In the genomic region with DNA sequence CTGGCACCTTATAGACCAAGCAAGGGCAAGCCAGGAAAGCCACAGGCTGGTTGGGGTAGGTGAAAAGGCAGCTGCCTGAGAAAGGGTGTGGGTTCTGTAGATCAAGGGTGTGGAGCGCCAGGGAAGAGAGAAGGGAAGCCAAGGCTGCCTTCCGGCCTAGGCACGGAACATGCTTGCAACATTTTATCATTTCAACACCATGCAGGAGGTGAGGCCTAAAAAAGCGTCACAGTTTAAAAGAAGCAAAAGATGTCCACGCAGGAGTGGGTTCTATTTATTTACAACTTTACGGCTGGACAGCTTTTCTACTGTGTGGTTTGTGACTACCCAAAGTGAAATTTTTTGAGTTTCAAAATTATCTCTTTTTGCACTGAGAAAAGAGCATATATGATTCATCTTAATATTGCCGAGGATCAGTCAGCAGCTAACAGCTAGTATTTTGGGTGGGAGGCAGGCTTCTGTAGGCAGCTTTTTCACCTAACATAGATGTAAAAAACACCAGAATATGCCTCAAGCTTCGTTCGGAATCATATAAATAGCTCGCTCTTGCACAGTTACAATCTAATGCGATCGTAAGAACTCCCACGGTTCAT, we compare ENCODE assay signal across 10 mouse cellular contexts.
DNase-seq lines count a peak whose midpoint lies in the region; ATAC-seq and TF ChIP-seq lines count a peak whose summit lies in the region.
"Had no signal": no experiment of that assay in that cellular context is flagged by ENCODE, and none has a peak within 500 bp of the region (broad histone marks: within the 10 kb centered on the region; RNA-seq: fewer than 3 reads in every experiment).

No protein-coding gene starts in this region.

- no peak overlapping the region for H3K27ac ChIP-seq in heart, postnatal 0 days (ENCODE audit: low read depth)
- H3K27ac ChIP-seq in heart, embryonic 12.5 days (ENCODE audit: poor library complexity, severe bottlenecking), result no peak overlapping the region
- H3K27ac ChIP-seq in midbrain, embryonic 14.5 days (replicated peaks; ENCODE audit: low read depth, low read length), result no peak overlapping the region
- H3K27ac ChIP-seq: hindbrain, embryonic 12.5 days; neural tube, embryonic 13.5 days had no signal

- peak; percentile 22 for DNase-seq in heart, postnatal 0 days (ENCODE audit: low spot score)
- peak; percentile 86 for DNase-seq in adipocyte (ENCODE audit: low spot score)
- DNase-seq in fat pad, adult 2 months (ENCODE audit: extremely low read depth, low read depth, low spot score), result peak; percentile 90
- no peak for DNase-seq in MN1 (ENCODE audit: low spot score)
- DNase-seq in midbrain, embryonic 14.5 days, result no peak
- no peak for DNase-seq in neural tube, embryonic 10.5 days (ENCODE audit: extremely low spot score, low spot score)

- no peaks in the 10 kb centered on the region for H3K4me1 ChIP-seq in heart, postnatal 0 days (ENCODE audit: control insufficient read depth, insufficient read depth)
- H3K4me1 ChIP-seq in heart, embryonic 12.5 days (replicated peaks), result peaks cover 8% of the 10 kb centered on the region; the same call in 1 of the 2 replicates
- H3K4me1 ChIP-seq in midbrain, embryonic 14.5 days (ENCODE audit: control insufficient read depth, insufficient read depth, low read length), result no peaks in the 10 kb centered on the region
- H3K4me1 ChIP-seq: hindbrain, embryonic 12.5 days; neural tube, embryonic 13.5 days had no signal

- 65% methylated on average over 13 of the region's 13 CpGs for WGBS in heart, postnatal 0 days
- WGBS in heart, embryonic 12.5 days, result 71% methylated on average over 13 of the region's 13 CpGs
- 91% methylated on average over 13 of the region's 13 CpGs for WGBS in midbrain, embryonic 14.5 days

- no peaks in the 10 kb centered on the region for H3K36me3 ChIP-seq in heart, postnatal 0 days (replicated peaks; ENCODE audit: control insufficient read depth, insufficient read depth, low read length)
- no peaks in the 10 kb centered on the region for H3K36me3 ChIP-seq in heart, embryonic 12.5 days
- no peaks in the 10 kb centered on the region for H3K36me3 ChIP-seq in myocyte (ENCODE audit: control insufficient read depth, insufficient read depth)
- no peaks in the 10 kb centered on the region for H3K36me3 ChIP-seq in midbrain, embryonic 14.5 days (ENCODE audit: control insufficient read depth, insufficient read depth, low read length)
- H3K36me3 ChIP-seq: hindbrain, embryonic 12.5 days; neural tube, embryonic 13.5 days had no signal

- H3K9me3 ChIP-seq in heart, postnatal 0 days (replicated peaks; ENCODE audit: control insufficient read depth, low read length), result no peaks in the 10 kb centered on the region
- no peaks in the 10 kb centered on the region for H3K9me3 ChIP-seq in heart, embryonic 12.5 days (replicated peaks)
- no peaks in the 10 kb centered on the region for H3K9me3 ChIP-seq in midbrain, embryonic 14.5 days (ENCODE audit: control insufficient read depth, low read length)
- H3K9me3 ChIP-seq: hindbrain, embryonic 12.5 days; neural tube, embryonic 13.5 days had no signal

- no peak for TF ChIP-seq CTCF in heart, postnatal 0 days (IDR thresholded peaks at IDR 0.05; ENCODE audit: low read depth)

- H3K79me2 ChIP-seq in myocyte (ENCODE audit: control insufficient read depth, insufficient read depth), result no peaks in the 10 kb centered on the region

- no peak overlapping the region for H3K9ac ChIP-seq in heart, postnatal 0 days (replicated peaks; ENCODE audit: low read depth, low read length)
- no peak overlapping the region for H3K9ac ChIP-seq in heart, embryonic 12.5 days
- no peak overlapping the region for H3K9ac ChIP-seq in midbrain, embryonic 14.5 days (replicated peaks; ENCODE audit: low read length)
- H3K9ac ChIP-seq: hindbrain, embryonic 12.5 days; neural tube, embryonic 13.5 days had no signal

- no peak overlapping the region for H3ac ChIP-seq in myocyte (ENCODE audit: control insufficient read depth, insufficient read length)

- no peak for ATAC-seq in heart, postnatal 0 days (ENCODE audit: insufficient read depth, low read depth)
- ATAC-seq in heart, embryonic 12.5 days (ENCODE audit: insufficient number of reproducible peaks, low FRiP score), result no peak
- ATAC-seq in midbrain, embryonic 14.5 days (ENCODE audit: low FRiP score, low TSS enrichment), result no peak

- no peak overlapping the region for H3K4me2 ChIP-seq in heart, postnatal 0 days (ENCODE audit: low read depth, low read length)
- no peak overlapping the region for H3K4me2 ChIP-seq in heart, embryonic 12.5 days
- peak overlapping the region; percentile 64 for H3K4me2 ChIP-seq in myocyte (ENCODE audit: low read depth)
- no peak overlapping the region for H3K4me2 ChIP-seq in midbrain, embryonic 14.5 days (ENCODE audit: low read length)
- H3K4me2 ChIP-seq: hindbrain, embryonic 12.5 days; neural tube, embryonic 13.5 days had no signal

- no peak for TF ChIP-seq POLR2A in myocyte (IDR thresholded peaks at IDR 0.05; ENCODE audit: insufficient read length, low read depth)

- TF ChIP-seq EP300 in heart, postnatal 0 days (IDR thresholded peaks at IDR 0.05; ENCODE audit: low read depth), result no peak

- H3K4me3 ChIP-seq in heart, postnatal 0 days (ENCODE audit: low read depth, low read length), result no peak overlapping the region
- H3K4me3 ChIP-seq in heart, embryonic 12.5 days, result no peak overlapping the region
- no peak overlapping the region for H3K4me3 ChIP-seq in myocyte
- H3K4me3 ChIP-seq in midbrain, embryonic 14.5 days (replicated peaks; ENCODE audit: low read depth, low read length), result no peak overlapping the region
- H3K4me3 ChIP-seq: hindbrain, embryonic 12.5 days; neural tube, embryonic 13.5 days had no signal

- H3K27me3 ChIP-seq in heart, postnatal 0 days (ENCODE audit: control insufficient read depth, insufficient read depth, low read length), result no peaks in the 10 kb centered on the region
- no peaks in the 10 kb centered on the region for H3K27me3 ChIP-seq in heart, embryonic 12.5 days (replicated peaks)
- H3K27me3 ChIP-seq in myocyte (ENCODE audit: control insufficient read depth, insufficient read depth, insufficient read length), result no peaks in the 10 kb centered on the region
- no peaks in the 10 kb centered on the region for H3K27me3 ChIP-seq in midbrain, embryonic 14.5 days (ENCODE audit: control insufficient read depth, insufficient read depth, low read length)
- H3K27me3 ChIP-seq: hindbrain, embryonic 12.5 days; neural tube, embryonic 13.5 days had no signal

TF ChIP-seq in myocyte, 11 proteins besides CTCF, POLR2A, EP300 and RAD21:
- no peak for TF ChIP-seq E2F4 (IDR thresholded peaks at IDR 0.05; ENCODE audit: insufficient read depth)
- TF ChIP-seq REST (IDR thresholded peaks at IDR 0.05; ENCODE audit: insufficient read depth, insufficient read length), result no peak
- TF ChIP-seq SRF (IDR thresholded peaks at IDR 0.05; ENCODE audit: control insufficient read depth, insufficient read length, low read depth), result no peak
- peak in 2 of 3 experiments; percentile 28 to 73 for TF ChIP-seq MYOG (IDR thresholded peaks at IDR 0.05; ENCODE audit: control insufficient read depth in 1 of 3, insufficient read depth in 1 of 3, insufficient read length in 2 of 3, low read depth in 2 of 3)
- TF ChIP-seq MYOD1 (IDR thresholded peaks at IDR 0.05; ENCODE audit: control insufficient read depth in 1 of 3, insufficient read length in 2 of 3, low read depth in 2 of 3), result peak in 2 of 3 experiments; percentile 34 to 50
TF ChIP-seq in myocyte: peak in this region for 2.

Comparison
In these comparisons a context has a peak if more than half of its experiments do, and no peak if none do; other contexts are left out.
1. DNase-seq: peak in heart, postnatal 0 days (single experiment), adipocyte (single experiment) and fat pad, adult 2 months (single experiment); none in MN1 (single experiment), midbrain, embryonic 14.5 days (single experiment) and neural tube, embryonic 10.5 days (single experiment).